Mouse (Mus musculus) left cerebral cortex, postnatal 10 days (tissue): ENCODE measurements at regions not wholly inside any gene's neighbourhood (a gene's known extent, or its start where the extent isn't known, plus 50 kb on each side); places are given as distances from the start of the nearest gene placed in this dataset.
"Not testable (repeated sequence)": the region's sequence is repeated elsewhere in the genome, so short reads cannot be mapped to it uniquely, and the experiment has no call there.

Experiments
- DNase-seq, 2 experiments: peaks; one replicate each; pipeline ENCODE4 v3.0.0; 2021 to 2022; ENCODE audit warnings: low spot score in 2 of 2, mixed read lengths in 1 of 2; ENCODE audit errors: extremely low spot score in 1 of 2
- intact Hi-C: fragments of 180-260 bp; cut with DNase I; formaldehyde crosslinking; loops from one replicate; pipeline ENCODE4 v1.15.1; 2025

DNA sequence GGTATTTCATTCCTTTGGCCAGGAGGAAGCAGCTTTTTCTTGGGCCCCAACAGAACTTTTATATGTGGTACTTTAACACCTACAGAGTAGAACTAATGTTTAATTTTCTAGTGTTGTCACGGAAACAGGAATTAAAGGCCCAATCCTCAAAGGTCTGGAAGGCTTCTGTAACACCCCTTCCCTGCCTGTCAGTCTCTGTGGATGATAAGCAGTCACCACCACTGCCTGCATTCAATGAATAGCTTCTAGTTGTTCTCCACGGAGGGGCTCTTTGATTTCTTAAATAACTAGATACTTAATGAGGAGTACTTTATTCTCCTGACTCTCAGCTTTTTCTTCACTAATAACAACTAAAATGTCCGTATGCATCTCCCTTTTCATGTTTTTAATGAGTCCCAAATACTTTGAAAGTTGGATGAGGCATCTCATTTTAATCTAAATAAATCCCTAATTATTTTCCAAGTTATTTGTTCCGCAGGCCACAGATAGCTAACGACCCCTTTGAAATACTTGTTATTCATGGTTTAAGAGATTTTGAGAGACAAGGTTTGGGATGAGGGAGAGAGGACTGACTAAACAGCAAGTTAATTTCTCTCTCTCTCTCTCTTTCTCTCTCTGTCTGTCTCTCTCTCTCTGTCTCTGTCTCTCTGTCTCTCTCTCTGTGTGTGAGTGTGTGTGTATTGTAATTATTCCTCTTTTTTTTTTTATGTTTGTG lies 686.0 kb upstream of the Ghitm start:
- no peak for DNase-seq

DNA sequence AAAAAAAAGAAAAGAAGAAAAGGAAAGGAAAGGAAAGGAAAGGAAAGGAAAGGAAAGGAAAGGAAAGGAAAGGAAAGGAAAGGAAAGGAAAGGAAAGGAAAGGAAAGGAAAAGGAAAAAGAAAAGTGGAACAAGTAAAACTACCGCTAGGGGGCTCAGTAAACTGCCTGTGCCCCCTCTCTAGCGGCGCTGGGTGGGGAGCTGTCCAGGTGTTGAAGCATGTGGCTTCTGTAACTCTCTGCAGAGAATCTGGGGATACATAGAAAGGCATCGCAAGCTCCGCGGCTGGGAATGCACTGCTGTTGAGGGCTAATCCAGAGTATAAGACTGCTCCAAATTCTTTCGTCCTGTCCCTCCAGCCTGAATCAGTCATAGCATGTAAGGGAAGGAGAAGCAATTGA lies 684.9 kb upstream of the Ghitm start:
- DNase-seq, result no peak
- intact Hi-C loops, result no loop called here

More for the DNA sequence above, 686.0 kb upstream of the Ghitm start:
- intact Hi-C loops, result no loop called here

DNA sequence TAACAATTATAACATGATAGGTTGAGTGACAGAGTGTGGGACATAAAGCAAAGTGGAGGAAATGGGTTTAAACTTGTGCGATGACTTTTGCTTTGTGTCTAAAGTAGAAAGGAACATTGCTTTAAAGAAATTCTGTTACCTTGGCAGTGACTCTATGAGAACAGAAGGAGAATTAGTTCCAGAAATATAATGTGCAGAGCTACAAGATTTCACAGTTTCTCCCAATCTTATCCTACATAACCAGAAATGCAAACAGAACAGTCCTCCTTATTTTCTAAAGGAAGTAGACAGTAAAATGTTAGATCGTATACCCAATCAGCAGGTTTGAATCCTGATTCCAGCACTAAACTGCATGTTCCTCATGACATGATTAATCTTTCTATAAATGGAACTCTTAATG lies 660.6 kb upstream of the Ghitm start:
- intact Hi-C loops, result no loop called here
- peak in 1 of 2 experiments; percentile 8 for DNase-seq

DNA sequence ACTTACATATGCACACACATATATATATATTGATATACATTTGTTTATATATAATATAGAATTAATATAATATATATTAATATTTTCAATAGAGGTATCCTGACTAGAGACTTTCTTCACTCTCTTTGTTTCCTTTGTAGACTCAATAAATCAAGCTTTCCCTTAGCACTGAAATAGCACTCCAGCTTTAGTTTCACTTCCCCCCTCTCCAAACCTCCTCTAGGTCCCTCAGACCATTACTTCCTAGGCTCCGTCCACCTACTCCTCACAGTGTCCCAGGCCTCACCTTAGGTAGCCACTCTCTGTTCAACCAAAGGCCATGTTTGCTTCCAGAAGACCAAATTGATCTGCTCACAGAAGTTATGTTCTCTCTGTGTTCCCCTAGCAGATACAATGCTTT lies 630.7 kb upstream of the Ghitm start:
- DNase-seq, result no peak
- intact Hi-C loops, result no loop called here

DNA sequence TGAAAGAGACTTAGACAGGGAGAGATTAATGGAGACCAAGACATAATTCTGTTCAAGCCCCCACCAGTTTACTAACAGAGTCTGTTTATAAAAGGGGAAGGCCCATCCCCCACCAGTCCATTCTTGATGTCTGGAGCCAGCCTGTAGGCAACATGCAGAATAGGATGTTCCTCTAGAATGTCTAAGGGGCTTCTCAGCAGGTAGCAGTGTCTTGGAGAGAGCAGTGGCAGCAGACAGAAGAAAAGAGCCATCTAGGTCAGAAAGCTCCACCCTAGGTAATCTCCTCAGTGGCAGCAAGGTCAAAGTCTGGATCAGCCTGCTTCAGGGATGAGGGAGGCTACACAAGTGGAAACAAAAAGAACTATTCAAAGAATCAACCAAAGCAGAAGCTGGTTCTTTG lies 614.6 kb upstream of the Ghitm start:
- intact Hi-C loops, DNase-seq: not testable (repeated sequence)

DNA sequence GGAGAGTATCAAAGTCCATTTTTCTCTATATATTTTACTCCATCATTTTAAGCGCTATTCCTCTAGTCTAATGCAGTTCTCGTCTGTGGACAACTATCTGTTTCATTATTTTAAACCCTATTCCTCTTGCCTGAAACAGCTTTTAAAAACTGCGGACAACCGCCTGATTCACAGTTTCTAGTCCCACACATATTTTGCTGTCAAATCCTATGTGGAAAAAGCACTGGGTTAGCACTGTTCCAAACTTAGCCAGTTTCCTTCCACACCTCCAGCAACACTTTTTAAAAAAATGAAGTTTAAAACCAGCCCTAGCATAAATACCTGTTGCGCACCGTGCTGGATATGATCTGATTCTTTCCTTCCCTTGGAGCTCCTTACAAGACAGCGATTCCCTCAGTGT lies 614.1 kb upstream of the Ghitm start:
- no peak for DNase-seq
- intact Hi-C loops, result no loop called here

DNA sequence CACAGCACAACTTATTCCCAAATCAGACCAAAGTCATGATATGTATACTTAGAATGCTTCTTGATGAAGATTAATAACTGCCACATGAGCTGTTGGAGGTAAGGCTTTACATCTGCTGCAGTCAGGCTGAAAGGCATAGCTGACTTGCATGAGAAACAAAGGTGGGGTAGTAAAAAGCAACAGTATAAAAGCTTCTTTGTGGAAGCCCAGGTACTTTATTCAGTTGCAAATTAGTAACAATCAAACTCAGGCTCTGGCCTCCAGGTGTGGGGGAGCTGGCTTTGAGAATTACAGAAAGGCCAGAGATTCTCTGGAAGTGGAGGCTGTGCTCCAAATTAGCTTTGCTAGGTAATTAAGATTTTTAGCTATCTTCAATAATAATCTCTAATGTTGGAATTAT lies 608.0 kb upstream of the Ghitm start:
- no peak for DNase-seq

DNA sequence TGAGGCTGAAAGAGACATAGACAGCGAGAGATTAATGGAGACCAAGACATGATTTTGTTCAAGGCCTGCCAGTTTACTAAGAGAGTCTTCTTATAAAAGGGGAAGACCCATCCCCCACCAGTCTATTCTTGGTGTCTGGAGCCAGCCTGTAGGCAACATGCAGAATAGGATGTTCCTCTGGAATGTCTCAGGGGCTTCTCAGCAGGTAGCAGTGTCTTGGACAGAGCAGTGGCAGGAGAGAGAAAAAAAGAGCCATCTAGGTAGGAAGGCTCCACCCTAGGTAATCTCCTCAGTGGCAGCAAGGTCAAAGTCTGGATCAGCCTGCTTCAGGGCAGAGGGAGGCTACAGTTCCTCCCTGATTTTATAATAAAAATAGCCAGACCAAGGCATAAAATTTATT lies 607.4 kb upstream of the Ghitm start:
- intact Hi-C loops, DNase-seq: not testable (repeated sequence)

More for the DNA sequence above, 608.0 kb upstream of the Ghitm start:
- intact Hi-C loops, result no loop called here
